Mouse (Mus musculus): Measurements from ENCODE around the gene Olfr1204. TPM values are rescaled to one million over a fixed set of nuclear protein-coding genes. Genes with fewer than 3 reads are reported as not detected.

The Olfr1204 gene
- not detected for total RNA-seq (2021)
- long read RNA-seq, experiment 1: 0 reads
- long read RNA-seq, experiment 2: 0 reads

GRCm38 (mm10) chr2:88848992-88849391 lies at the start of gene Olfr1204:
Olfr1204 (plus strand) TSS chr2:88849292.
- no peak for DNase-seq
- intact Hi-C loops (cut with DNase I; ENCODE audit: low total_unique reads): no loop called here

GRCm38 (mm10) chr2:88814196-88814595 lies 34.9 kb upstream of the Olfr1204 start, which contains the start of gene Olfr1202:
Olfr1202 (plus strand) TSS chr2:88814496.
- DNase-seq: no peak
- intact Hi-C loops (cut with DNase I; ENCODE audit: low total_unique reads): no loop called here

GRCm38 (mm10) chr2:88829437-88829836 lies 19.7 kb upstream of the Olfr1204 start, which contains the start of gene Olfr1205:
Olfr1205 (plus strand) TSS chr2:88829737.
- DNase-seq: no peak
- intact Hi-C loops (cut with DNase I; ENCODE audit: low total_unique reads): no loop called here

GRCm38 (mm10) chr2:88838477-88838876 lies 10.6 kb upstream of the Olfr1204 start:
- no peak for DNase-seq
- intact Hi-C loops (cut with DNase I; ENCODE audit: low total_unique reads): no loop called here

- DNase-seq: no peak
- intact Hi-C loops (cut with DNase I; ENCODE audit: low total_unique reads): no loop called here
Measured at GRCm38 (mm10) chr2:88862931-88863330, 13.8 kb downstream of the Olfr1204 start, which contains the start of gene Olfr1206. Olfr1206 (plus strand) TSS chr2:88863231.

GRCm38 (mm10) chr2:88902211-88902610 lies 53.1 kb downstream of the Olfr1204 start, which contains the start of gene Olfr1208:
Olfr1208 (minus strand) TSS chr2:88902311.
- DNase-seq: no peak
- intact Hi-C loops (cut with DNase I; ENCODE audit: low total_unique reads): no loop called here

Other genes starting within 250 kb of the Olfr1204 start
- under 1 TPM in 1 of 2 experiments, not detected in 1; 0.04 TPM for gene Olfr1191-ps1, start 208.8 kb upstream of the Olfr1204 start, total RNA-seq (2021)
- gene Olfr1192-ps1, start 200.8 kb upstream of the Olfr1204 start, total RNA-seq (2021): not detected
- gene Olfr1193, start 173.7 kb upstream of the Olfr1204 start, total RNA-seq (2021): not detected
- not detected for gene Olfr1195, start 160.1 kb upstream of the Olfr1204 start, total RNA-seq (2021)
- not detected for gene Olfr1196, start 144.7 kb upstream of the Olfr1204 start, total RNA-seq (2021)
- not detected for gene Olfr1197, start 116.9 kb upstream of the Olfr1204 start, total RNA-seq (2021)
- not detected for gene Olfr1198, start 97.9 kb upstream of the Olfr1204 start, total RNA-seq (2021)
- gene Olfr1199, start 88.8 kb upstream of the Olfr1204 start, total RNA-seq (2021): not detected
- not detected for gene Olfr1200, start 78.8 kb upstream of the Olfr1204 start, total RNA-seq (2021)
- not detected for gene Olfr1201, start 56.3 kb upstream of the Olfr1204 start, total RNA-seq (2021)
- not detected for gene Olfr1202, start 34.8 kb upstream of the Olfr1204 start, total RNA-seq (2021)
- gene Olfr1205, start 19.6 kb upstream of the Olfr1204 start, total RNA-seq (2021): not detected
- gene Olfr1206, start 13.9 kb downstream of the Olfr1204 start, total RNA-seq (2021): not detected
- not detected for gene Olfr1208, start 53.0 kb downstream of the Olfr1204 start, total RNA-seq (2021)
- gene Olfr1209, start 65.9 kb downstream of the Olfr1204 start, total RNA-seq (2021): not detected
- gene Olfr1211, start 88.8 kb downstream of the Olfr1204 start, total RNA-seq (2021): not detected
- not detected for gene Olfr1212, start 104.7 kb downstream of the Olfr1204 start, total RNA-seq (2021)
- not detected for gene Gm13762, start 131.0 kb downstream of the Olfr1204 start, total RNA-seq (2021)
- gene Olfr1214, start 143.4 kb downstream of the Olfr1204 start, total RNA-seq (2021): not detected
- not detected for gene Olfr1215, start 157.7 kb downstream of the Olfr1204 start, total RNA-seq (2021)
- not detected for gene Olfr1216, start 169.0 kb downstream of the Olfr1204 start, total RNA-seq (2021)
- gene Olfr1217, start 182.8 kb downstream of the Olfr1204 start, total RNA-seq (2021): not detected
- gene Olfr1218, start 211.9 kb downstream of the Olfr1204 start, total RNA-seq (2021): not detected
- gene Olfr1219, start 234.2 kb downstream of the Olfr1204 start, total RNA-seq (2021): not detected